Mouse (Mus musculus) MEL (cell line): ENCODE measurements around the gene Megf6. TPM values are rescaled to one million over a fixed set of nuclear protein-coding genes. Genes with fewer than 3 reads are reported as not detected.

Experiments used
- DNase-seq: peaks from one replicate; pipeline ENCODE4 v3.0.0; 2011; ENCODE audit warnings: low read depth, low spot score
- H3K27ac ChIP-seq: 2 replicates; pipeline ENCODE4 v1.5.1; 2012; ENCODE audit warnings: low read depth, mild to moderate bottlenecking, control low read depth, low read length, moderate library complexity; ENCODE audit not compliant: control insufficient read depth
- H3K27me3 ChIP-seq, 2 experiments: fragments of 150-350 bp in 1 of 2; sonication (generic) in 1 of 2; 2 replicates each; pipeline ENCODE4 v1.6.1; 2012; ENCODE audit warnings: low read length in 2 of 2, mild to moderate bottlenecking in 2 of 2, improper control_type of control experiment in 1 of 2, moderate library complexity in 1 of 2; ENCODE audit not compliant: insufficient read depth in 2 of 2, control insufficient read depth in 1 of 2
- H3K36me3 ChIP-seq, 2 experiments: 2 replicates each; pipeline ENCODE4 v1.6.1; 2012 to 2014; ENCODE audit warnings: low read length in 2 of 2, improper control_type of control experiment in 1 of 2, inconsistent platforms in 1 of 2, mild to moderate bottlenecking in 1 of 2; ENCODE audit not compliant: insufficient read depth in 2 of 2, control insufficient read depth in 1 of 2
- H3K4me1 ChIP-seq, 2 experiments: fragments of 150-350 bp in 1 of 2; sonication (generic) in 1 of 2; 2 replicates each; pipeline ENCODE4 v1.6.1; 2012; ENCODE audit warnings: low read length in 2 of 2, improper control_type of control experiment in 1 of 2, mild to moderate bottlenecking in 1 of 2; ENCODE audit not compliant: insufficient read depth in 2 of 2, control insufficient read depth in 1 of 2
- H3K4me3 ChIP-seq, 2 experiments: fragments of 150-350 bp in 1 of 2; sonication (generic) in 1 of 2; 2 replicates each; pipeline ENCODE4 v1.5.1; 2012; ENCODE audit warnings: low read depth in 2 of 2, low read length in 2 of 2, mild to moderate bottlenecking in 2 of 2, moderate library complexity in 2 of 2, control low read depth in 1 of 2, improper control_type of control experiment in 1 of 2; ENCODE audit not compliant: control insufficient read depth in 1 of 2, insufficient read depth in 1 of 2
- H3K79me2 ChIP-seq: 2 replicates; pipeline ENCODE4 v1.6.1; 2012; ENCODE audit warnings: mild to moderate bottlenecking, low read length, moderate library complexity; ENCODE audit not compliant: control insufficient read depth, poor library complexity, insufficient read depth
- H3K9ac ChIP-seq: 2 replicates; pipeline ENCODE4 v1.6.1; 2012; ENCODE audit warnings: low read depth, mild to moderate bottlenecking, control low read depth, low read length, moderate library complexity; ENCODE audit not compliant: control insufficient read depth, poor library complexity, severe bottlenecking
- H3K9me3 ChIP-seq: fragments of 150-350 bp; sonication (generic); replicated peaks from 2 replicates; pipeline ENCODE4 v1.6.1; 2012; ENCODE audit warnings: mild to moderate bottlenecking, low read length, improper control_type of control experiment, moderate library complexity; ENCODE audit not compliant: insufficient read depth
- CHD1 ChIP-seq: IDR thresholded peaks from 2 replicates; pipeline ENCODE4 v1.6.1; 2012; ENCODE audit warnings: low read depth, mild to moderate bottlenecking, inconsistent platforms, low read length, improper control_type of control experiment
- CHD2 ChIP-seq: IDR thresholded peaks from 2 replicates; pipeline ENCODE4 v1.6.1; 2011; ENCODE audit warnings: low read length, improper control_type of control experiment
- CTCF ChIP-seq, 3 experiments: IDR thresholded peaks in 2 of 3; conservative IDR thresholded peaks in 1 of 3; 2 replicates each; pipeline ENCODE4 v1.5.1; 2011 to 2012; ENCODE audit warnings: low read length in 3 of 3, low read depth in 2 of 3, mild to moderate bottlenecking in 2 of 3, improper control_type of control experiment in 1 of 3, inconsistent platforms in 1 of 3, mixed read lengths in 1 of 3, moderate library complexity in 1 of 3; ENCODE audit not compliant: control insufficient read depth in 1 of 3, insufficient read depth in 1 of 3, poor library complexity in 1 of 3, severe bottlenecking in 1 of 3
- ELF1 ChIP-seq: IDR thresholded peaks from 2 replicates; pipeline ENCODE4 v1.6.1; 2014; ENCODE audit warnings: low read depth, mild to moderate bottlenecking, inconsistent platforms, low read length, improper control_type of control experiment, moderate library complexity
- ETS1 ChIP-seq: IDR thresholded peaks from 2 replicates; pipeline ENCODE4 v1.6.1; 2012; ENCODE audit warnings: low read depth, mild to moderate bottlenecking, inconsistent platforms, low read length, improper control_type of control experiment, moderate library complexity
- HCFC1 ChIP-seq: IDR thresholded peaks from 2 replicates; pipeline ENCODE4 v1.6.1; 2012; ENCODE audit warnings: low read depth, mild to moderate bottlenecking, inconsistent platforms, low read length, improper control_type of control experiment, moderate library complexity
- KAT2A ChIP-seq: conservative IDR thresholded peaks from 2 replicates; pipeline ENCODE4 v1.6.1; 2012; ENCODE audit warnings: low read depth, low read length, improper control_type of control experiment, inconsistent platforms
- MAZ ChIP-seq: IDR thresholded peaks from 2 replicates; pipeline ENCODE4 v1.6.1; 2012; ENCODE audit warnings: low read depth, mild to moderate bottlenecking, inconsistent platforms, low read length, improper control_type of control experiment
- MEF2A ChIP-seq: IDR thresholded peaks from 2 replicates; pipeline ENCODE4 v1.6.1; 2014; ENCODE audit warnings: low read depth, mild to moderate bottlenecking, inconsistent platforms, low read length, improper control_type of control experiment; ENCODE audit not compliant: poor library complexity, insufficient replicate concordance, severe bottlenecking; ENCODE audit errors: extremely low read depth
- MYB ChIP-seq: IDR thresholded peaks from 2 replicates; pipeline ENCODE4 v1.6.1; 2011; ENCODE audit warnings: mild to moderate bottlenecking, low read depth, low read length, improper control_type of control experiment
- POLR2A ChIP-seq, 2 experiments: IDR thresholded peaks; 2 replicates each; pipeline ENCODE4 v1.6.1; 2011 to 2012; ENCODE audit warnings: low read length in 2 of 2, mild to moderate bottlenecking in 2 of 2, control low read depth in 1 of 2, improper control_type of control experiment in 1 of 2, low read depth in 1 of 2, moderate library complexity in 1 of 2; ENCODE audit not compliant: control insufficient read depth in 1 of 2, insufficient read depth in 1 of 2, poor library complexity in 1 of 2
- POLR2AphosphoS2 ChIP-seq: IDR thresholded peaks from 2 replicates; pipeline ENCODE4 v1.6.1; 2011; ENCODE audit warnings: low read length, improper control_type of control experiment
- POLR2AphosphoS5 ChIP-seq: IDR thresholded peaks from 2 replicates; pipeline ENCODE4 v1.6.1; 2012; ENCODE audit warnings: low read depth, borderline replicate concordance, mild to moderate bottlenecking, inconsistent platforms, low read length, moderate library complexity, mixed read lengths
- RAD21 ChIP-seq: IDR thresholded peaks from 2 replicates; pipeline ENCODE4 v1.6.1; 2011; ENCODE audit warnings: mild to moderate bottlenecking, low read depth, low read length, improper control_type of control experiment
- RCOR1 ChIP-seq: IDR thresholded peaks from 2 replicates; pipeline ENCODE4 v1.6.1; 2012; ENCODE audit warnings: low read depth, mild to moderate bottlenecking, inconsistent platforms, low read length, improper control_type of control experiment
- SIN3A ChIP-seq: IDR thresholded peaks from 2 replicates; pipeline ENCODE4 v1.6.1; 2012; ENCODE audit warnings: low read length, improper control_type of control experiment, inconsistent platforms
- TCF12 ChIP-seq: IDR thresholded peaks from 2 replicates; pipeline ENCODE4 v1.6.1; 2014; ENCODE audit warnings: low read depth, mild to moderate bottlenecking, inconsistent platforms, low read length, improper control_type of control experiment, moderate library complexity
- UBTF ChIP-seq: IDR thresholded peaks from 2 replicates; pipeline ENCODE4 v1.6.1; 2012; ENCODE audit warnings: low read depth, mild to moderate bottlenecking, inconsistent platforms, low read length, improper control_type of control experiment, moderate library complexity, borderline replicate concordance; ENCODE audit not compliant: insufficient read depth
- USF1 ChIP-seq: IDR thresholded peaks from 2 replicates; pipeline ENCODE4 v1.6.1; 2014; ENCODE audit warnings: low read depth, mild to moderate bottlenecking, inconsistent platforms, low read length, improper control_type of control experiment, moderate library complexity
- ZC3H11A ChIP-seq: IDR thresholded peaks from 2 replicates; pipeline ENCODE4 v1.6.1; 2012; ENCODE audit warnings: low read depth, mild to moderate bottlenecking, inconsistent platforms, low read length, improper control_type of control experiment
- polyA plus RNA-seq, 2 experiments: library from polyadenylated mRNA; stranded (reverse) in 1 of 2; unstranded in 1 of 2; fragments of >175 nt in 1 of 2; fragments of >200 nt in 1 of 2; gene quantifications; 2 replicates each; pipeline versions ENCODE4 v1.2.1 to v1.2.4; 2012; ENCODE audit warnings: low replicate concordance in 2 of 2, low read depth in 1 of 2; ENCODE audit not compliant: insufficient read length in 2 of 2, insufficient read depth in 1 of 2, missing spikeins in 1 of 2
- total RNA-seq: library from RNA; depleted of rRNA; stranded (reverse); fragments of 300-350 nt; gene quantifications from 2 replicates; pipeline ENCODE4 v1.2.3, GENCODE M21; 2012

Megf6 gene
- total and polyA plus RNA-seq, 3 experiments: 0.07 to 0.12 TPM; not detected in 1

DNA sequence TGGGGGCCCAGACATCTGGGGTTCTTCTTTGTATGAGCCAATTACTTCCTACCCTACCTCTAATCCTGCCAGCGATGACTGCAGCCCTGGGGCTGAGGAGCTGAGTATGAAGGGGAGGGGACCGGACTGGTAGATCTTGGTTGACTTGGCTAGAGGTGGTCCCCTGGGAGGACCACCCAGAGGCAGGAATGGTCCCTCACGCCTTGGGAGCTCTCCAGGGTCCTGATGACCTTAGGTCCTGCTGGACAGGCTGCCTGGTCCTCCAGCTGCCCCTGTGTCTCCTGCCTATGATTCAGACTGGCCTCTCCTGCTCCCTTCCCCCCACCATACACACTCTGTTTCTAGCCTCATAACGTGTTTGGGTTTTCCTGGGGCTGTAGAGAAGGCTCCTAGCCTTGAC, 91.5 kb downstream of the Megf6 start:
- no peaks in the 10 kb centered on the region for H3K4me1 ChIP-seq
- H3K79me2 ChIP-seq: no peaks in the 10 kb centered on the region
- no peak overlapping the region for H3K9ac ChIP-seq
- H3K36me3 ChIP-seq: no peaks in the 10 kb centered on the region
- no peak overlapping the region for H3K4me3 ChIP-seq
- H3K27me3 ChIP-seq: no peaks in the 10 kb centered on the region
- no peaks in the 10 kb centered on the region for H3K9me3 ChIP-seq
- no peak overlapping the region for H3K27ac ChIP-seq
- TF ChIP-seq MYB (no peak), CTCF (IDR thresholded peaks at IDR 0.05 in 2 of 3, conservative IDR thresholded peaks at IDR 0.05 in 1 of 3; ENCODE audit: control insufficient read depth in 1 of 3, insufficient read depth in 1 of 3, low read depth in 2 of 3, low read length in 3 of 3, poor library complexity in 1 of 3, severe bottlenecking in 1 of 3) (no peak), MEF2A (no peak), ETS1 (no peak), POLR2AphosphoS2 (no peak), POLR2A (IDR thresholded peaks at IDR 0.05; ENCODE audit: control insufficient read depth in 1 of 2, insufficient read depth in 1 of 2, low read depth in 1 of 2, low read length in 2 of 2, poor library complexity in 1 of 2) (no peak), POLR2AphosphoS5 (no peak), ZC3H11A (no peak)
- TF ChIP-seq, all 39 proteins: peak for 0
- DNase-seq: no peak

DNA sequence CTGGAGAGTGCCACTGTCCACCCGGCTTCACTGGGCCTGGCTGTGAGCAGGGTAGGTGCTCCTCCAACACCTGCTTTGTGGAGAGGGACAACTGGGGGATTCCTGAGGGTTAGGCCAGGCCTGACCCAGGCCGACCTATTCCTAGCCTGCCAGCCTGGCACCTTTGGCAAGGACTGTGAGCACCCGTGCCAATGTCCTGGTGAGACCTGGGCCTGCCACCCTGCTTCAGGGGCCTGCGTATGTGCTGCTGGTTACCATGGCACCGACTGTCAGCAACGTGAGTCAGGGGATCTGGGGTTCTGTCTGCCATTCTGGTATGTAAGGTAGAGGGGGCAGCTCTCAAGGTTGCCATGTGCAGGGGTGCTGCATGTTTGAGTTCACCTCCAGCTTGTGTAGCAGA, 97.0 kb downstream of the Megf6 start:
- Histone ChIP-seq H3K27ac (no peak overlapping the region), H3K4me3 (no peak overlapping the region), H3K9ac (no peak overlapping the region), H3K9me3 (no peaks in the 10 kb centered on the region), H3K4me1 (no peaks in the 10 kb centered on the region), H3K79me2 (no peaks in the 10 kb centered on the region), H3K36me3 (no peaks in the 10 kb centered on the region), H3K27me3 (no peaks in the 10 kb centered on the region)
- no peak for TF ChIP-seq USF1
- no peak for TF ChIP-seq MAZ
- no peak for TF ChIP-seq UBTF
- no peak for TF ChIP-seq TCF12
- no peak for DNase-seq

DNA sequence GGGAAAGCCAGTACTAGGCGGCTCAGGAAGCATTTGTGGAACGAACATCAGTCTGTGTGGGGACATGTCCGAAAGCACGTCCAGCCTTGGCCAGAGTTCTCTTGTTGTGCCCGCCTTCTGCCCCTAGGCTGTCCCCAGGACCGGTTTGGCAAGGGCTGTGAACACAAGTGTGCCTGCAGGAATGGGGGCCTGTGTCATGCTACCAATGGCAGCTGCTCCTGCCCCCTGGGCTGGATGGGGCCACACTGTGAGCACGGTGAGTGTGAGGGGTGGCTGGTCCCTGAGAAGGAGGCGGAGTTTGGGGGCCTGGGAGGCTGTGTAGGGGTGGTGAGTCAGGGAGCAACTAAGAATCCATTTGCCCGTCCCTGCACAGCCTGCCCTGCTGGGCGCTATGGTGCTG, 99.0 kb downstream of the Megf6 start:
- no peaks in the 10 kb centered on the region for H3K4me1 ChIP-seq

More for the DNA sequence above, 99.0 kb downstream of the Megf6 start:
- Histone ChIP-seq H3K27ac (no peak overlapping the region), H3K9me3 (no peaks in the 10 kb centered on the region), H3K79me2 (no peaks in the 10 kb centered on the region), H3K4me3 (no peak overlapping the region), H3K27me3 (no peaks in the 10 kb centered on the region), H3K9ac (no peak overlapping the region), H3K36me3 (no peaks in the 10 kb centered on the region)
- DNase-seq: no peak
- no peak for TF ChIP-seq HCFC1
- TF ChIP-seq SIN3A: no peak
- TF ChIP-seq CHD1: no peak
- TF ChIP-seq RAD21: no peak
- no peak for TF ChIP-seq ZC3H11A
- TF ChIP-seq CTCF (IDR thresholded peaks at IDR 0.05 in 2 of 3, conservative IDR thresholded peaks at IDR 0.05 in 1 of 3; ENCODE audit: control insufficient read depth in 1 of 3, insufficient read depth in 1 of 3, low read depth in 2 of 3, low read length in 3 of 3, poor library complexity in 1 of 3, severe bottlenecking in 1 of 3): no peak
- TF ChIP-seq CHD2: no peak
- no peak for TF ChIP-seq KAT2A
- TF ChIP-seq ELF1: no peak
- TF ChIP-seq ETS1: no peak
- no peak for TF ChIP-seq POLR2AphosphoS2
- no peak for TF ChIP-seq UBTF
- no peak for TF ChIP-seq MAZ
- TF ChIP-seq RCOR1: no peak
